Mouse (Mus musculus) skeletal muscle tissue, adult 2 months (tissue): Measurements from ENCODE around the gene 4930558K02Rik.

Source experiments
- DNase-seq: peaks from one replicate; pipeline ENCODE4 v3.0.0-alpha.2; 2012; ENCODE audit warnings: low read depth, low spot score

The 4930558K02Rik gene

DNA sequence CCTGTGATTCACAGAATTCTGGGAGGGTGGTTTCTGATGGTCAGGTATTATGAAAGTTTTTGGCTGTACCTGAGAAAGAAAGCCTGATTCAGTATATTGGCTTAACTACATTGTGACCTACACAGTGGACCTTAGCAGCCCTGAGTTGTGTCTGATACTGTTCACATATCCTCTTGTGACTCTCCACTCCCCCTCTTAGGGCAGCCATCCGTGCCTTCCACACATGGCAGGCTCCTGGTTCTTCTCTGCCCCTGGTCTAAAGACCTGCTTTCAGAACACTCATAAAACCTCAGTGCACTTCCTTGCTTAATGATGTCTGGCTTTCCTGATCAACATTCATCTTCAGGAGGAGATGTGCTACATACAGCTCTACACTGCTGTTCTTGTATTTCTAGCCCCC, 26.8 kb downstream of the 4930558K02Rik start:
- DNase-seq = no peak

DNA sequence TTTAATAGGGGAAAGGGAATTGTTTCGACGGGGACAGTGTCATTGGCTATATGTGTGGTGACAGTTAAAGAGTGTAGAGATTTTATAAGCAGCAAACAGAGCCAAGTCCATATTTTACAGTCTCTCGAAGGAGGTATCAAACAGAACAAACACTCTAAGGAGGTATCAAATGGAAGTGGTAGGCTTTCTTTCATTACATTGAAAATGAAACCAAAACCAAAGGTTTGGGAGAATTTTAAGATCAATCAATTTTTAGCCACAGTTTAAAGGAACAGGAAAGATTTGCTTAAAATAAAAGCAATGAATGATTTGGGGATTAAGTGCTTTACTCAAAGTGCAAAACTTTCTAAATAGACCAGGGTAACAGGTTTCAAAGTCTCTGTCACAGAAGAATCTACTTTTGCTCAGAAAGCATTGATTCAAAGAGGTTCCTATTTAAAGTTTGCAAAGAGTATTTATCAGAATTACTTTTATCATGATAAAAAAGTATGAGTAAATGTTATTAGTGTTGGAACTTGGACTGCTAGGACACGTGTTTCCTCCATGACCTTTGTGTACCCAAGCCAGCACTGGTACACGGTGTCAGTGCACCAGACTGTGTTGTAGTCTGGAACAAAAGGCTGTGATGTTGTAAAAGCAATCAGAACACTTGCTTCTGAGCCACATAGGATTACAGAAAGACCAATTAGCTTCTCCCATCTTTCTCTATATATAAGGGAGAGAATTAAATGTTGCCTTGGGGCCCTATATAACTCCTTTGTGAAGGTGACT, 28.2 kb downstream of the 4930558K02Rik start:
- DNase-seq = no peak

DNA sequence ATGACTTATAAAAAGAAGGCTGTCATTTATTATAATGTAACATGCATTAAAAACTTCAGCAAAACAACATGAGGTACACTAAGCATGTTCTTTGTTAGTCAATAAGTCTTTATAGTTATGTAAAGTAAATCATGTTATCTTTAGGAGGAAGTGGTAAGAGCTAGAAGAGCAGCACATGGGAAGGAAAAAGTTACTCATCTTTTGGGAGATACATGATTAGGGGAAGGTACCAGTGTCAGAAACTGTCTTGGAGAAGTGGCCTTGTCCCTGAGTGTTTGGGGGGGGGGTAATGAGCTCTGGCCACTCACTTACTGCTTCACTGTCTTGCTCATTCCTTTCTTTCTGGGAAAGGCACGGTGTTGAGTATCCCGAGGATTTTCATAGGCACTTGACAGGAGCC, 37.4 kb downstream of the 4930558K02Rik start:
- no peak for DNase-seq

DNA sequence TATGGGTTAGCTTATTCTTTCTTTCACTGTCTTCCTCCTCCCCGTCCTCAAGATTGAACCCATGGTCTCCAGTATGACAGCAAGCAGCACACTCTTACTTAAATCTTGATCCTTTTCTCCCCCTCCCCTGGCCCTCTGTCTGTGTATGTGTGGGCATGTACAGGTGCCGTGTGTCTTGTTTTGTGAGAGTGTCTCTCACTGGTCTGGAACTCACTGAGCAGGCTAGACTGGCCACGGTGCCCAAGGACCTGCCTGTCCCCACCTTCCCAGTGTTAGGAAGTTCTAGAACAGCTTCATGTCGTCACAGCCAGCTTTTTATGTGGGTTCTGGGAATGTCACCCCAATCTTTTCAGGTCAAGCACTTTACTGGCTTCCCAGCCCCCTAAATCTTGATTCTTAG, 47.1 kb downstream of the 4930558K02Rik start:
- no peak for DNase-seq

DNA sequence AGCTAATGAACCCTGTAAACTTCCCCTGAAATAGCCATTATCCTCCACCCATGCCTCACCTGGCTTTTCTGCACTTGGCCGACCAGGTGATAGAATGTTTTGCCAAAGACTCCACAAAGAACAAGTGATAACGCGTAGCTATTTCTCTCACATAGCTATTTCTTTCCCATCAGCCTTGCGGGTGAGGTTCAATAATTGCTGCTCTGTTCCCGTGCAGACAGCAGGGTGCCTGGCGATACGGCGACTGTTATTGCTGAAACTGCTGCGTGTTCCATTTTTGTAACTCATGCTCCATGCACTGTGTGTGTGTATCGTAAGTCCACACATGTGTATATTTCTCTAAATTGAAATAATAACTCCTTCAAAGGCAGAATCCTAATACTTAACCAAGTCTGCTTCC, 47.6 kb downstream of the 4930558K02Rik start:
- DNase-seq = no peak

DNA sequence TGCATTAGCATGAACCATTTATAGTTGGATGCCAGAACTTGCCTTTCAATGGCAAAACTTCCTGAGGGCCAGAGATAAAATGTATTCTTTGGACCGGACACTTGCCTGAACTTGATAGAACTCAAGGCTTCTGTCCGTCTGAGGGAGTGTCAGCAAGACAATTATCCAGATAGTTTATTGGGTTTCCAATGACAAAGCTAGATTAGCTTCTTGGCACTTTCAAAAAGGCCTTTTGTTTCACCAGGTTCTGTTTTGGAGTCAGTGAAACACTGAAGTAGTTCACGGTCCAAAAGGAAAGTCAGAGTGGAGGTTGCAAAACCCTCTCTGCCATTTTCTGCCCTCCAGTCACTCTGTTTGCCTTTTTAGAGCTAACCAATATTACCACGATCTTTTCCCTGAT, 48.1 kb downstream of the 4930558K02Rik start:
- no peak for DNase-seq

DNA sequence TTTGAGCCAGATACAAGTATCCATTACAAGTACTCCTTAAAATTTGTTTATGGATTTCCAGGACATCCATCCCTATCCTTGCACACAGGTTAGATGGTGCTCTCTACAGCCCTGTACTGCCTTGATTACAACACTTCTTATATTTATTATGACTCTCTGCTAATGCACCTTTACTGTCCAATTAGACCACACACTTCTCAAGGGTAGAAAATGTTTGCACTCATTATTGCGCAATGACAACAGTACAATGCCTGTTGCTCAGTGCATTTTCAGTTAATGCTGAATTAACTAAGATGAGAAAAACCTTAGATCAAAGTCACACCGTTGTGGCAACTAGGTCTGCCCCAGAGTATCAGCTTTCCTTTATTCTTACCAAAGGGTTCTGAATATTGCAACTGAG, 51.5 kb downstream of the 4930558K02Rik start:
- no peak for DNase-seq

DNA sequence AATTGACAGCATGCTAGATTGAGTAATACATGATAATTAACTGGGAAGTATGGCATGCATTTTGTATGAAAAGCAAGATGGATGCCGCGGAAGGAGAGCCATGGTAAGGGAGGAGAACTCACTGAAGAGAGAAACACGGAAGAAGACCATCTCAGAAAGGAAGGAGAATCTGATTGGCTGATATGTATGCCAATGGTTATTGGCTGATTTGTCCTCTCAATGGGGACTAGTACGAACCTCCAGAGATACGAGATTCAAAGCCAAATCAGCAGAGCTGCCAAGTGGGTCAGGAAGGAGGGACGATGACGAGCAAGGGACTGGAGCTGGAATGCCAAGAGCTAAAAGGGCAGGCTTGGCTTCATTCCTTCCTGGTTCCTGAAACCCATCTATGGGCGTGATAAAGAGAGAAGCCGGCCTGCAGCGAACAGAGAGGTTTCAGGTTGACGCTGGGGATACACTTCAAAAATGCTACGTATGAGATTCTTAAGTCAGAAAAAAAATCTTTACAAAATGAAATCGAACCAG, 54.1 kb downstream of the 4930558K02Rik start:
- DNase-seq = no peak

DNA sequence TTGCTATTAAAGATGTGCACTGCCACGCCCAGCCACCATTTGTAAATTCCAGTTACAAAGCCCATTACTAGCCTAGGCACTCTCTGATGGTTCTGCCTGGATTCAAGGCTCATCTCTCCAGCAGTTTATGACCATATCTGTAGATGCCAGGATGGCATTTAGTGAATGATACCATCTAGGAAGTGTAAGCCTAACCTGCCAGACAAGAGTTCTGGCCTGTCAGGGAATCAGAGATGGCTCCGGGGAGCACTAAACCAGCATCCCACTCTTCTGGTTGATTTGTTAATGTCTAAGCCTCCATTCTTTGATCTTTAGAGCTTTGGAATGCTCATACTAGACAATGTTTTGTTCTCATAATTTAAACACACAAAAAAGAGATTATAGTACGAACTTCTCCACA, 55.1 kb downstream of the 4930558K02Rik start:
- DNase-seq = no peak

DNA sequence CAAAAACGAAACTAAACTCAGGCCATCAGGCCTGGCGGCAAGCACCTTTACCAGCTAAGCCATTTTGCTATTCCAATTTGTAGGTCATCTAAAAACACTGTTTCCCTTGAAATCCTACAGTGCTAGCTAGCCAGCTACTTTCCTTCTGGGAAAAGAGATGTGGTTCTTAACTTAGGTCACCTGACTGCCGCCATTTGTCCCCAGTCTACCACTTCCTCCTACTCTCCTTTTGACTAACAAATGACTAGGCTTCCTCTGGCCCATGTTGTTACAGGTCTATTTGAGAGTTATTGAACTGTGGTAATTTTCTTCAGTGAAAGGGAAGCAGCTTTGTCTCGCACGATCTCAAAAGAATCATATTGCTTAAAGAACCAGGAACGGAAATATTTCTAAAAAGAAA, 57.5 kb downstream of the 4930558K02Rik start:
- DNase-seq = no peak

DNA sequence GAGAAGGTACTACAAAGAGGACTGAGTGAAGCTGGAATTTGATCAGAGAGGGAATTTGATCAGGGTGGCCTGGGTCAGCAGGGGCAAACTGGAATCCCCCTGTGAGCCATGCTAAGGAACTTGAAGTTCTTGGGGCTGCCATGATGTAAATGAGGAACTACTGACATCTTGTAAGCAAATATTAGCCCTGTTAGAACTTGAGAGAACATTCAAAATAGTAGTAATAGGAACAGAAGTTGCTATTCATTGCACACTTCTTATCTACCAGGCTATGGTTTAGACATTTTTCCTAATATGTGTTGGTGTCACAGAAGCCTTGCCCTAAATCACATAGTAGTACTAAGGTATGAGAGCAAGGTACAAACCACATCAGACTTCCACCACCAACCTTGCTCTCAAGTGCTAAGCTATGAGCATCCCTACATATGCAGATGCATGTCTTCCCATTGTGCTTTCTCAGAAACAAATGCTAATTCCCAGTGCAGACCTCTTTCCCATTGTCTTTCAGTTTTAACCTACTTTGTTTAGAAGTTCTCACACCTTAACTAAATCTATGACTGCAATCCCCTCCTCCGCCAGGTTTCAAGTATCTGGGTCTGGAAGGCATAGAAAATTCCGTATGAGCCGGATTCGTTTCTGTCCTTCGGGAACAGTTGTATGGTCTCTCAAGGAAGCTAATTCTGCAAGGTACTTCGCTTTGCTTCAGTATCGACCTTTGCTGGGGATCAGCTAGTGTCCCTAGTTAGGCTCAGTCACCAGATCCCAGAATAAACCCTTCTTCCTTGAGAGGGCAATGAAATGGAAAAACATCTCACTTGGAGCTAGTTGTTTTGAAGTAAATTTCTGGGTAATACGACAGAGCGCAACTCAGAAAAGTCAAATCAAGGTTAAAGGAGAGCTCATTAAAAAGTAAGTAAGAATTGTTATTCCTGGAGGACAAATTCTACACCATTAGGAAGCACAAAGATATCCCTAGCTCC, 58.7 kb downstream of the 4930558K02Rik start:
- DNase-seq = no peak

DNA sequence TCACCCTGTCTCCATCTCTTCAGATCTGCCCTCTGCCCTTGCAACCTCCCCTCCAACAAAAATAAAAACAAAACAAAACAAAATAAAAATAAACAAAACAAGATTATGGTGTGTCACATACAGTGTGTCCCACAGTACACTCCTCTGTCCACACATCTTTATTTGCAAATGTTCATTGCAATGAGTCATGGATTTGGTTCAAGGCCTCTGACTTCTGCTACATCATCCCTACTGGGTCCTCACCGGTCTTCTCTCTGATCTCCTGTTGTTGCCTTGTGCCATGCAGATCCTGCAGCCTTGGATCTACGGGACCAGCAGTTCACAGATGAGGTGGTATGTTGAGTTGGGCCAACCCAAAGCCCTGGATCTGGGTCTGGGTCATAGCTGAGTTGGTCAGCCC, 59.8 kb downstream of the 4930558K02Rik start:
- DNase-seq = no peak

DNA sequence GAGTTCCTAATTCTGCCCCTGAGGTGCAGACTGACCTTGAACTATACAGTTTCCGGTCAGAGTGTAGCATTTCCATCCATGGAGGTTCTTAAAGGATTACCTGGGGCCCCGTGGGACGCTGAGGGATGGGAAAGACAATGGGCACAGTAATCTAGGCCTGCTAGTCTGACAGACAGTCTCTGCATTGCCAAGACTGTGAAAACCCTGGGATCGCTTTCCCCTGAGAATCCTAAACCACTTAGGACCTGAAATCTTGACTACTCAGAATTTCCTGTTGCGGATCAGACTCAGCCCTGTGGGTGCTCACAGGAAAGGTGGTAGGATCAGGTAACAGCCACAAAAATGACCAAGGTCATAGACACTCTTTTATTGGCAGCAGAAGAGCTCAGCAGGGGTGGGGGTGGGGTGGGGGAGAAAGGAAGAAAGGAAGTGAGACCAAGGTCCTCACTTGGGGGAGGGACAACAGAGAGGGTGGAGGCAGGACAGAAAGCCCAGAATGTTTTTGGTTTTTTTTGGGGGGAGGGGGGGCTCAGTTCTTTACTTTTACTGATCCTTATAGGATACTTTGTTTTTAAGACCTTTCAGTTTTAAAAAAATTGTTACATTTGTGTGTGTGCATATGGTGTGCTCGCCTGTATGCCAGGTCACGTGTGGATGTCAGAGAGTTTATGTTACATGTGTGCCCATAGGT, 60.6 kb downstream of the 4930558K02Rik start:
- DNase-seq = no peak

DNA sequence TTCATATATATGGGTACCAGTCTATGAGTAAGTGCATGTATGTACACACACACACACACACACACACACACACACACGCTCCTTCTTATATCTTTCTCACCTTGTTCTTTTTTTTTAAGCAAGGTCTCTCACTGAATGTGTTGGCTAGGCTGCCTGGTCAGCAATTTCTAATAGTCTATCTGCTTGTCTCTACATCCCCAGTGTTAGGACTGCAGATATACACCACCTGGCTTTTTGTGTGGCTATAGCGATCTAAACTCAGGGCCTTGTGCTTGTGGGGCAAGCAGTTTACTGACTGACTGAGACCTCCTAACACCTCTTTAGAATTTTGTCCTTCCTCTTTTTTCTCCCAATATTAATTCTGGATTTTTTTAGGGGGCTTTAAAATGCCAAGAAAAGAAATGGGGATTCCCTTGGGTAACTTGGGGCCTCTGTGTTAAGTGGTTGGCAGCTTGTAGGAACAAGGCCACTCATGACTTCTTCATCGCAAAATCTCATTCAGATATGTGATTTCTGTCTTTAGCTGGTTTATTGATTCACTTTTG, 61.4 kb downstream of the 4930558K02Rik start:
- no peak for DNase-seq

DNA sequence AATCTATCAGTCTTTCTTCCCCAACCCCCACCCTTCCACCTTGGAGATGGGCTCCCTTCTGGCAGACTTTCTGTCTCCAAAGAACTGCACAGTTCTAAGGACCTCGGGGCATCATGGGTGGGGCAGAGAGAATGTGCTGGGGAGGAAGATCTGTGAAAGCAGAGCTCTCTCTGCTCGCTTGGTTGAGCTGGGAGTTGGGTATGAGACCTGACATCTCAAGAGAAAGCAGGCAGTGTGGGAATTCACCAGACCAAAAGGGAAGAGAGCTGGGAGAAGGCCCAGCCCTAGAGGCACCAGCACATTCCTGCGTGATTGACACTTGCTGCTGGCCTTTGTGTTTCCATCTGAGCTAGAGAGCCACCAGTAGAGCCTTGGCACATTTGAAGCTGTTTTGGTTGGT, 63.4 kb downstream of the 4930558K02Rik start:
- no peak for DNase-seq

DNA sequence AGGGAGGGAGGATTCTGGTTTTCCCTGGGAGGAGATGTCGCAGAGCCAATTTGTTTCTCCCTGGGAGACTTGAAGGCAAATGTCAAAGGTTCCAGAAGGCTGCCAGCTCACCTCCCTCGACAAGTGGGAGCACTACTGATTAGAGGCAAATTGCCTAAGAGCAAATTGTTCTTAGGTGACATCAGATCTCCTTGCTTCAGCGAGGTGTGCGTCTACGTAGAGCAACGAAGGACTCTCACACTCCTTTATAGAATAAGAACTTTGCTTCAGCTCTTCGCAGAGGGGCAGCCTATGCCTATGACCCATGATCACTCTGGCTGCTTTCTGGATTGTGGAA, 65.8 kb downstream of the 4930558K02Rik start:
- DNase-seq = no peak

DNA sequence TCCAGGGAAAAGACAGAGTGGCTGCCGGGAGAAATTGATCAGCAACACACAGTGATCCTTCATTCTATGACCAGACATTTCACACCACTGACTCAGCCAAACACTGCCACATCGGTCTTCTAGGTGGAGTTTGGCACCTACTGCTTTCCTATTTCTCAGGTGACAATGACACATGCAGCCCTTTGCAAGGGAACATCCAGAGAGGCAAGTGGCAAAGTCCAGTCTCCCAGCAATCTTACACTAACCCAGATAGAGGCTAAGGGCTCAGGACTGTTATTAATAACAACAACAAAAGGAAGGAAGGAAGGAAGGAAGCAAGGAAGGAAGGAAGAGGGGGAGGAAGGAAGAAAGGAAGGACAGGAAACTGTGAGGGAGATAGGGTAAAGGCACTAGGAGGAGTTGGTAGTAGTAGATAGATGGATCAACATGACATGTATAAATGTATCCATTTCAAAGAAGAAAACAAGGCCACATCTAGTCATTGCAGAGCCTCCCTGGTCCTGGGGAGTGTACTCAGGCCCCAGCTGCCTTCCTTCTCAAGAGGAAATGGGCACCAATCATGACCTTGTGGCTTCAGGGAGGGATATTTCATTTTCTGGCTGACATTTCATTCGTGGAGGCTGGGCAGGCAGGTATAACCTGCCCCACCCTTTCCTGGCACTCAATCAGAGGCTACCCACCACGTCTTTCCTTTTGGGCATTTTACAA, 66.3 kb downstream of the 4930558K02Rik start:
- DNase-seq = no peak

DNA sequence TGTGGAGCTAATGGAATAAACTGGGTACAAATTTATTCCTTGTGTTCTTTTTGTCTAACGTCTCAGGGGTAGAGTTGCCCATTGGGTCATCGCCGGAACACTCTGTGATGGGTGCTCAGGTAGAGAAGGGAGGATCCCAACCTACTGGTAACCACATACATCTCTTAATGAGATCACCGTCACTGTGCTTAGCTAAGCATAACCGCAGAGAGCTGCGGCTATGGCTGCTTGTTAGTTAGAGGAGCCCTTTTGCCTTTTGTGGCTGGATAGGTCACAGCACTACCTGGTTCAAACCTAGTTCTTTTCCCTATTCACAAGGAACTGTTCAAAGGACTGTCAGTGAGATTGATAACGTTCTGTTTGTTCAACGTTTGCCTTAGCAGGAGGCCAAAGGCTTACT, 70.4 kb downstream of the 4930558K02Rik start:
- no peak for DNase-seq

DNA sequence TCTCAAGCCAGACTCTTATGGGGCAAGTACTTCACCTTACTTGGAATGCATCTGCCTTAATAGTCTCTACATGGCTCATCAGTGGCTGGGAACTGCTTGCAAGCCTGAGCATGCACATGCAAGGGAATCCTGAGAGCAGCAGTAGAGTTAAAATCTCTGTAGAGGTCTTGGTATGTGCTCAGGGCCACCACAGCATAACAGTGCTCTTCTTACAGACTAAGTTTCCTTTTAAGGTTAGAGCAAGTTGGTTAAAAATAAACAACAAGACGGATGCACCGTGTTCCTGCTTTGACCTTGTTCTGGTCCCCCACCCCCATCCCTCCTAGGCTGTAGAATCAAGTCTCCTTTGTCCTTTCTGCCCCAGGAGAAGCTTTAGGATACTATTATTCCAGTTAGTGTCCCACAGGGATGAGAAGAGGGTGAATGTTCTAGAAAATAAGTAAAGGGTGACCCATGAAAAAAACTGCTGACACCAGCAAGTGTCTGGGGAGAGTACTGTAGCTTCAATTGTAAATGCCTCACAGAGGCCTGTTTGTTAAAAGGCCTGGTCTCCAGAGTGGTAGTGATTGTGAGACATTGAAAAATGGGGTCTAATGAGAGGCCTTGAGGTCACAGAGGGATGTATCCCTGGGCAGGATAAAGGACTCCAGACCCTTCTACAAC, 71.5 kb downstream of the 4930558K02Rik start:
- no peak for DNase-seq

DNA sequence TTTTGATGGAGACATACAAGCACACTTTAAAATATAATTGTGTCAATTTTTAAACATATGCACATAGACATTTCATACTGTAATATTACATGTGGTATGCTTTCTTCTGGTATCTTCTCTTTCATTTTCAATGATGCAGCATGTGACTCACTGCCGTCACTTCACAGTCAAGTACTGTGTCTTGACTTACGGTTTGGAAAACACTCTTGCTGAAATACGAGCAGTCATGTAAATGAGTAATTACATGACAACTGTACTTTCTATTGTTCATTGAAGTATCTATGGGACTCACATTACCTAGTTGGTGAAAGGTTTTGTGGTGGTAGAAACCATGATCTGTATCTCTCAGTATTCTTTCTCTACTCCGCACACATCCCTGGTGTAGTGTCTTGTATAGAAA, 72.3 kb downstream of the 4930558K02Rik start:
- no peak for DNase-seq
